Mouse (Mus musculus) neural tube, embryonic 14.5 days (tissue): ENCODE data around the gene Zfp871. TPM values are rescaled to one million over a fixed set of nuclear protein-coding genes. Genes with fewer than 3 reads are reported as not detected.

Source experiments
- ATAC-seq: fragments of 200-750 bp; cut with Nextera tagmentation; 2 replicates; pipeline ENCODE4 v1.8.0; 2017; ENCODE audit warnings: low read depth, mild to moderate bottlenecking, moderate TSS enrichment, moderate library complexity
- H3K27ac ChIP-seq: fragments of 300-500 bp; sonication (generic); 2 replicates; pipeline ENCODE4 v1.5.1; 2014; ENCODE audit warnings: low read depth, mild to moderate bottlenecking, control low read depth, low read length, moderate library complexity, mixed read lengths
- H3K27me3 ChIP-seq: fragments of 300-500 bp; sonication (generic); 2 replicates; pipeline ENCODE4 v1.6.1; 2014; ENCODE audit warnings: low read length; ENCODE audit not compliant: control insufficient read depth, insufficient read depth
- H3K36me3 ChIP-seq: fragments of 300-500 bp; sonication (generic); 2 replicates; pipeline ENCODE4 v1.6.1; 2014; ENCODE audit warnings: low read length, mixed read lengths; ENCODE audit not compliant: control insufficient read depth, insufficient read depth
- H3K4me1 ChIP-seq: fragments of 300-500 bp; sonication (generic); 2 replicates; pipeline ENCODE4 v1.6.1; 2014; ENCODE audit warnings: low read length; ENCODE audit not compliant: control insufficient read depth, insufficient read depth
- H3K4me2 ChIP-seq: fragments of 300-500 bp; sonication (generic); 2 replicates; pipeline ENCODE4 v1.6.1; 2014; ENCODE audit warnings: mild to moderate bottlenecking, low read depth, low read length, control low read depth
- H3K4me3 ChIP-seq: fragments of 300-500 bp; sonication (generic); 2 replicates; pipeline ENCODE4 v1.5.1; 2014; ENCODE audit warnings: low read depth, low read length, control low read depth, mixed read lengths
- H3K9ac ChIP-seq: fragments of 300-500 bp; sonication (generic); replicated peaks from 2 replicates; pipeline ENCODE4 v1.6.1; 2014; ENCODE audit warnings: low read depth, mild to moderate bottlenecking, control low read depth, low read length, mixed read lengths
- H3K9me3 ChIP-seq: fragments of 300-500 bp; sonication (generic); 2 replicates; pipeline ENCODE4 v1.6.1; 2016; ENCODE audit warnings: low read length; ENCODE audit not compliant: control insufficient read depth
- WGBS: fragments of 180-500 bp; shearing (Covaris S2); extraction: QIAGEN DNeasy Blood & Tissue Kit; methylation state at CpG from one replicate; pipeline ENCODE4 v1.1.7; 2014; 5-methylcytosine and 5-hydroxymethylcytosine counted together
- polyA plus RNA-seq: library from polyadenylated mRNA; unstranded; fragments of >200 nt; fragmentation: Nextera tagmentation; extraction: Ambion mirVana; gene quantifications from 2 replicates; pipeline ENCODE4 v1.2.1, GENCODE M21; 2014

The Zfp871 gene
- polyA plus RNA-seq, 1 experiment from 2014 or later: 82.9 TPM

GRCm38 (mm10) chr17:32789244-32789643 is 1.2 kb upstream of the Zfp871 start:
- WGBS: 82% methylated on average over 8 of the region's 8 CpGs
- H3K4me3 ChIP-seq: no peak overlapping the region
- no peak for ATAC-seq
- H3K4me2 ChIP-seq: no peak overlapping the region
- no peak overlapping the region for H3K9ac ChIP-seq
- 0 out of 2 replicates have a peak, but pooled peaks cover 4% of the 10 kb centered on the region for H3K36me3 ChIP-seq
- no peak overlapping the region for H3K27ac ChIP-seq
- H3K27me3 ChIP-seq: no peaks in the 10 kb centered on the region
- no peaks in the 10 kb centered on the region for H3K9me3 ChIP-seq
- peaks cover 23% of the 10 kb centered on the region for H3K4me1 ChIP-seq

GRCm38 (mm10) chr17:32788576-32788975 is 489 bp upstream of the Zfp871 start:
- H3K27ac ChIP-seq: no peak overlapping the region
- no peak overlapping the region for H3K9ac ChIP-seq
- 12% methylated on average over 9 of the region's 9 CpGs for WGBS
- H3K27me3 ChIP-seq: no peaks in the 10 kb centered on the region
- 0 out of 2 replicates have a peak, but pooled peaks cover 4% of the 10 kb centered on the region for H3K36me3 ChIP-seq
- peaks cover 23% of the 10 kb centered on the region for H3K4me1 ChIP-seq
- H3K4me3 ChIP-seq: peak overlapping the region; percentile 85
- ATAC-seq: no peak
- no peaks in the 10 kb centered on the region for H3K9me3 ChIP-seq
- peak overlapping the region; percentile 40 for H3K4me2 ChIP-seq

- H3K9ac ChIP-seq: peak overlapping the region; percentile 85
- H3K27ac ChIP-seq: peak overlapping the region; percentile 92
- H3K27me3 ChIP-seq: no peaks in the 10 kb centered on the region
- peak overlapping the region; percentile 85 for H3K4me3 ChIP-seq
- H3K9me3 ChIP-seq: no peaks in the 10 kb centered on the region
- 0 out of 2 replicates have a peak, but pooled peaks cover 4% of the 10 kb centered on the region for H3K36me3 ChIP-seq
- H3K4me2 ChIP-seq: peak overlapping the region; percentile 70
- peaks cover 23% of the 10 kb centered on the region for H3K4me1 ChIP-seq
- under 1% methylated on average over 31 of the region's 31 CpGs for WGBS
- ATAC-seq: peak; percentile 92
These were observed 522 bp downstream of the Zfp871 start for GRCm38 (mm10) chr17:32787436-32788093.

GRCm38 (mm10) chr17:32786944-32787343 is 1.1 kb downstream of the Zfp871 start:
- Histone ChIP-seq H3K36me3 (0 out of 2 replicates have a peak, but pooled peaks cover 4% of the 10 kb centered on the region), H3K4me3 (peak overlapping the region; percentile 85), H3K27me3 (no peaks in the 10 kb centered on the region), H3K9me3 (no peaks in the 10 kb centered on the region), H3K4me2 (peak overlapping the region; percentile 70), H3K27ac (no peak overlapping the region), H3K9ac (no peak overlapping the region; the same call in 1 of the 2 replicates), H3K4me1 (peaks cover 23% of the 10 kb centered on the region)
- WGBS: 72% methylated on average over 6 of the region's 6 CpGs
- no peak for ATAC-seq

- 91% methylated on average over 3 of the region's 3 CpGs for WGBS
- Histone ChIP-seq H3K27me3 (no peaks in the 10 kb centered on the region), H3K36me3 (0 out of 2 replicates have a peak, but pooled peaks cover 4% of the 10 kb centered on the region), H3K9me3 (no peaks in the 10 kb centered on the region), H3K4me2 (no peak overlapping the region), H3K4me3 (no peak overlapping the region), H3K9ac (no peak overlapping the region), H3K4me1 (peaks cover 23% of the 10 kb centered on the region), H3K27ac (no peak overlapping the region)
- no peak for ATAC-seq
These were observed 2.4 kb downstream of the Zfp871 start for GRCm38 (mm10) chr17:32785656-32786055.

- Histone ChIP-seq H3K4me2 (no peak overlapping the region), H3K36me3 (peaks cover 35% of the 10 kb centered on the region), H3K4me3 (no peak overlapping the region), H3K4me1 (no peaks in the 10 kb centered on the region), H3K27ac (no peak overlapping the region), H3K9me3 (no peaks in the 10 kb centered on the region), H3K27me3 (no peaks in the 10 kb centered on the region), H3K9ac (no peak overlapping the region)
- WGBS: 96% methylated on average over 3 of the region's 3 CpGs
- ATAC-seq: no peak
These were observed 10.5 kb downstream of the Zfp871 start for GRCm38 (mm10) chr17:32777564-32777963.

- 93% methylated on average over 1 of the region's 1 CpGs for WGBS
These were observed 16.9 kb downstream of the Zfp871 start for GRCm38 (mm10) chr17:32771213-32771612.

GRCm38 (mm10) chr17:32766422-32766821 is 21.7 kb downstream of the Zfp871 start:
- no peak overlapping the region for H3K9ac ChIP-seq
- H3K27ac ChIP-seq: no peak overlapping the region
- ATAC-seq: no peak
- no peaks in the 10 kb centered on the region for H3K27me3 ChIP-seq
- no peaks in the 10 kb centered on the region; the same call in 1 of the 2 replicates for H3K9me3 ChIP-seq
- no peaks in the 10 kb centered on the region for H3K4me1 ChIP-seq
- H3K36me3 ChIP-seq: peaks cover 22% of the 10 kb centered on the region; the same call in 1 of the 2 replicates
- WGBS: 98% methylated on average over 2 of the region's 2 CpGs
- H3K4me3 ChIP-seq: no peak overlapping the region
- H3K4me2 ChIP-seq: no peak overlapping the region

More at GRCm38 (mm10) chr17:32771213-32771612, 16.9 kb downstream of the Zfp871 start:
- no peak overlapping the region for H3K4me2 ChIP-seq
- no peak for ATAC-seq
- H3K27ac ChIP-seq: no peak overlapping the region
- H3K36me3 ChIP-seq: peaks cover 45% of the 10 kb centered on the region
- no peaks in the 10 kb centered on the region for H3K4me1 ChIP-seq
- no peaks in the 10 kb centered on the region for H3K27me3 ChIP-seq
- no peaks in the 10 kb centered on the region; the same call in 1 of the 2 replicates for H3K9me3 ChIP-seq
- no peak overlapping the region for H3K9ac ChIP-seq
- H3K4me3 ChIP-seq: no peak overlapping the region

- Histone ChIP-seq H3K4me2 (no peak overlapping the region), H3K4me1 (no peaks in the 10 kb centered on the region), H3K27me3 (no peaks in the 10 kb centered on the region), H3K9me3 (no peaks in the 10 kb centered on the region), H3K4me3 (no peak overlapping the region), H3K9ac (no peak overlapping the region), H3K27ac (no peak overlapping the region), H3K36me3 (no peaks in the 10 kb centered on the region)
- ATAC-seq: no peak
- WGBS: 72% methylated on average over 5 of the region's 5 CpGs
These were observed 30.8 kb downstream of the Zfp871 start for GRCm38 (mm10) chr17:32757331-32757730.
